Mouse (Mus musculus): ENCODE measurements around the gene Pard3.

The Pard3 gene

GRCm38 (mm10) chr8:127498997-127499719, 435.5 kb downstream of the Pard3 start:
- ChIA-PET POLR2A (interaction anchor here in 1 of 4 experiments (0.5 to 1.1 kb wide), 3 partner anchors 22 to 93 kb away, joined by 3 to 4 read pairs (median 3); no protein-coding TSS in a partner anchor), CTCF (interaction anchor here in 1 of 4 experiments (0.6 kb wide), 1 partner anchor 93 kb away, joined by 3 read pairs; no protein-coding TSS in a partner anchor)

- CTCF ChIA-PET: interaction anchor here in 2 of 4 experiments (0.6 to 0.7 kb wide), 3 partner anchors 15 to 661 kb away, joined by 3 read pairs; no protein-coding TSS in a partner anchor
- POLR2A ChIA-PET: interaction anchor here in 2 of 4 experiments (1.0 to 1.3 kb wide), 3 partner anchors 12 to 93 kb away, joined by 3 to 6 read pairs (median 3); no protein-coding TSS in a partner anchor
Observed at GRCm38 (mm10) chr8:127499720-127500114, 436.0 kb downstream of the Pard3 start.

GRCm38 (mm10) chr8:127500206-127500605, 436.5 kb downstream of the Pard3 start:
- ChIA-PET CTCF (interaction anchor here in 2 of 4 experiments (0.6 to 0.7 kb wide), 3 partner anchors 15 to 661 kb away, joined by 3 read pairs; no protein-coding TSS in a partner anchor), POLR2A (interaction anchor here in 2 of 4 experiments (1.0 to 1.3 kb wide), 3 partner anchors 12 to 94 kb away, joined by 3 to 6 read pairs (median 3); no protein-coding TSS in a partner anchor)

- POLR2A ChIA-PET: no interaction called here
- CTCF ChIA-PET: no interaction called here
Observed at GRCm38 (mm10) chr8:127501756-127502155, 438.1 kb downstream of the Pard3 start.

GRCm38 (mm10) chr8:127505286-127505685, 441.6 kb downstream of the Pard3 start:
- ChIA-PET POLR2A (no interaction called here), CTCF (interaction anchor here in 1 of 4 experiments (0.6 kb wide), 1 partner anchor 140 kb away, joined by 3 read pairs; no protein-coding TSS in a partner anchor)

GRCm38 (mm10) chr8:127506336-127506735, 442.6 kb downstream of the Pard3 start:
- ChIA-PET CTCF (no interaction called here), POLR2A (interaction anchor here in 1 of 4 experiments (0.6 kb wide), 1 partner anchor 466 kb away, joined by 4 read pairs; no protein-coding TSS in a partner anchor)

GRCm38 (mm10) chr8:127511341-127511740, 447.6 kb downstream of the Pard3 start:
- POLR2A ChIA-PET: interaction anchor here in 1 of 4 experiments (0.6 to 1.5 kb wide), 3 partner anchors 9 to 810 kb away, joined by 3 read pairs; no protein-coding TSS in a partner anchor
- CTCF ChIA-PET: no interaction called here

- ChIA-PET CTCF (interaction anchor here in 1 of 4 experiments (0.6 kb wide), 1 partner anchor 373 kb away, joined by 7 read pairs; no protein-coding TSS in a partner anchor), POLR2A (interaction anchor here in 3 of 4 experiments (0.6 to 1.5 kb wide), 6 partner anchors 10 to 809 kb away, joined by 3 to 6 read pairs (median 3); no protein-coding TSS in a partner anchor)
Observed at GRCm38 (mm10) chr8:127512001-127512573, 448.4 kb downstream of the Pard3 start.

- ChIA-PET CTCF (interaction anchor here in 1 of 4 experiments (0.6 kb wide), 1 partner anchor 373 kb away, joined by 7 read pairs; no protein-coding TSS in a partner anchor), POLR2A (interaction anchor here in 3 of 4 experiments (0.6 to 1.5 kb wide), 5 partner anchors 12 to 57 kb away, joined by 3 to 6 read pairs (median 3); no protein-coding TSS in a partner anchor)
Observed at GRCm38 (mm10) chr8:127512580-127512979, 448.9 kb downstream of the Pard3 start.

GRCm38 (mm10) chr8:127514810-127515735, 451.4 kb downstream of the Pard3 start:
- ChIA-PET CTCF (interaction anchor here in 1 of 4 experiments (0.5 kb wide), 1 partner anchor 15 kb away, joined by 3 read pairs; no protein-coding TSS in a partner anchor), POLR2A (no interaction called here)

- POLR2A ChIA-PET: no interaction called here
- CTCF ChIA-PET: no interaction called here
Observed at GRCm38 (mm10) chr8:127516043-127516442, 452.4 kb downstream of the Pard3 start.

- ChIA-PET CTCF (no interaction called here), POLR2A (interaction anchor here in 2 of 4 experiments (0.6 to 1.2 kb wide), 2 partner anchors 15 to 32 kb away, joined by 3 to 5 read pairs; no protein-coding TSS in a partner anchor)
Observed at GRCm38 (mm10) chr8:127525673-127526072, 462.0 kb downstream of the Pard3 start.

- ChIA-PET CTCF (no interaction called here), POLR2A (interaction anchor here in 2 of 4 experiments (0.6 to 1.0 kb wide), 2 partner anchors 18 to 50 kb away, joined by 3 read pairs; no protein-coding TSS in a partner anchor)
Observed at GRCm38 (mm10) chr8:127528315-127528714, 464.6 kb downstream of the Pard3 start.

- CTCF ChIA-PET: no interaction called here
Observed at GRCm38 (mm10) chr8:127529746-127530145, 466.1 kb downstream of the Pard3 start.

GRCm38 (mm10) chr8:127531866-127532265, 468.2 kb downstream of the Pard3 start:
- POLR2A ChIA-PET: no interaction called here

More at GRCm38 (mm10) chr8:127529746-127530145, 466.1 kb downstream of the Pard3 start:
- POLR2A ChIA-PET: interaction anchor here in 1 of 4 experiments (1.2 kb wide), 2 partner anchors 10 to 39 kb away, joined by 3 to 4 read pairs; no protein-coding TSS in a partner anchor

GRCm38 (mm10) chr8:127534789-127535188, 471.1 kb downstream of the Pard3 start:
- ChIA-PET POLR2A (interaction anchor here in 2 of 4 experiments (0.6 to 0.7 kb wide), 2 partner anchors 99 to 596 kb away, joined by 3 to 10 read pairs; no protein-coding TSS in a partner anchor), CTCF (interaction anchor here in 1 of 4 experiments (0.7 to 0.8 kb wide), 2 partner anchors 10 to 55 kb away, joined by 3 read pairs; no protein-coding TSS in a partner anchor)

More at GRCm38 (mm10) chr8:127531866-127532265, 468.2 kb downstream of the Pard3 start:
- CTCF ChIA-PET: no interaction called here

GRCm38 (mm10) chr8:127535192-127535845, 471.6 kb downstream of the Pard3 start:
- POLR2A ChIA-PET: interaction anchor here in 1 of 4 experiments (0.7 kb wide), 1 partner anchor 99 kb away, joined by 3 read pairs; no protein-coding TSS in a partner anchor

More at GRCm38 (mm10) chr8:127535192-127535845, 471.6 kb downstream of the Pard3 start:
- CTCF ChIA-PET: interaction anchor here in 1 of 4 experiments (0.7 kb wide), 1 partner anchor 11 kb away, joined by 3 read pairs; no protein-coding TSS in a partner anchor
